Mouse (Mus musculus): ENCODE measurements around the gene Phf21a. TPM values are rescaled to one million over a fixed set of nuclear protein-coding genes. Genes with fewer than 3 reads are reported as not detected.
A peak's percentile ranks its signal among the peaks of the same experiment; 100 is the strongest.
"Not testable (repeated sequence)": the region's sequence is repeated elsewhere in the genome, so short reads cannot be mapped to it uniquely, and the experiment has no call there.

Phf21a gene
- polyA plus RNA-seq, 1 experiment: 25.3 TPM

- no peak overlapping the region for H3K4me3 ChIP-seq (ENCODE audit: insufficient read depth, low read depth, low read length)
- H3K27ac ChIP-seq (replicated peaks; ENCODE audit: low read depth, low read length): no peak overlapping the region
- H3K4me1 ChIP-seq (ENCODE audit: control insufficient read depth, insufficient read depth, insufficient read length, low read length): no peaks in the 10 kb centered on the region; the same call in 1 of the 2 replicates
Observed at GRCm38 (mm10) chr2:92385113-92386051, 292.5 kb downstream of the Phf21a start.

GRCm38 (mm10) chr2:92386821-92387570, 294.1 kb downstream of the Phf21a start:
- no peak overlapping the region for H3K4me3 ChIP-seq (ENCODE audit: insufficient read depth, low read depth, low read length)
- no peak overlapping the region for H3K27ac ChIP-seq (replicated peaks; ENCODE audit: low read depth, low read length)
- H3K4me1 ChIP-seq (ENCODE audit: control insufficient read depth, insufficient read depth, insufficient read length, low read length): no peaks in the 10 kb centered on the region; the same call in 1 of the 2 replicates

- Histone ChIP-seq H3K27ac (replicated peaks; ENCODE audit: low read depth, low read length) (no peak overlapping the region), H3K4me1 (ENCODE audit: control insufficient read depth, insufficient read depth, insufficient read length, low read length) (no peaks in the 10 kb centered on the region; the same call in 1 of the 2 replicates), H3K4me3 (ENCODE audit: insufficient read depth, low read depth, low read length) (no peak overlapping the region)
Observed at GRCm38 (mm10) chr2:92387646-92388045, 294.7 kb downstream of the Phf21a start.

- Histone ChIP-seq H3K27ac (replicated peaks; ENCODE audit: low read depth, low read length) (no peak overlapping the region), H3K4me1 (ENCODE audit: control insufficient read depth, insufficient read depth, insufficient read length, low read length) (no peaks in the 10 kb centered on the region; the same call in 1 of the 2 replicates), H3K4me3 (ENCODE audit: insufficient read depth, low read depth, low read length) (no peak overlapping the region)
Observed at GRCm38 (mm10) chr2:92388081-92388517, 295.2 kb downstream of the Phf21a start.

GRCm38 (mm10) chr2:92388891-92389641, 296.1 kb downstream of the Phf21a start:
- Histone ChIP-seq H3K4me1 (ENCODE audit: control insufficient read depth, insufficient read depth, insufficient read length, low read length) (no peaks in the 10 kb centered on the region; the same call in 1 of the 2 replicates), H3K27ac (replicated peaks; ENCODE audit: low read depth, low read length) (no peak overlapping the region), H3K4me3 (ENCODE audit: insufficient read depth, low read depth, low read length) (peak overlapping the region; percentile 56)

GRCm38 (mm10) chr2:92389645-92390044, 296.7 kb downstream of the Phf21a start:
- H3K27ac ChIP-seq (replicated peaks; ENCODE audit: low read depth, low read length): no peak overlapping the region
- no peaks in the 10 kb centered on the region; the same call in 1 of the 2 replicates for H3K4me1 ChIP-seq (ENCODE audit: control insufficient read depth, insufficient read depth, insufficient read length, low read length)
- peak overlapping the region; percentile 54 for H3K4me3 ChIP-seq (ENCODE audit: insufficient read depth, low read depth, low read length)

- no peak overlapping the region for H3K27ac ChIP-seq (replicated peaks; ENCODE audit: low read depth, low read length)
- no peak overlapping the region for H3K4me3 ChIP-seq (ENCODE audit: insufficient read depth, low read depth, low read length)
- H3K4me1 ChIP-seq (ENCODE audit: control insufficient read depth, insufficient read depth, insufficient read length, low read length): no peaks in the 10 kb centered on the region; the same call in 1 of the 2 replicates
Observed at GRCm38 (mm10) chr2:92390206-92390930, 297.5 kb downstream of the Phf21a start.

- H3K4me1 ChIP-seq (ENCODE audit: control insufficient read depth, insufficient read depth, insufficient read length, low read length): no peaks in the 10 kb centered on the region; the same call in 1 of the 2 replicates
- no peak overlapping the region for H3K27ac ChIP-seq (replicated peaks; ENCODE audit: low read depth, low read length)
- H3K4me3 ChIP-seq (ENCODE audit: insufficient read depth, low read depth, low read length): no peak overlapping the region
Observed at GRCm38 (mm10) chr2:92391116-92391515, 298.2 kb downstream of the Phf21a start.

- no peak overlapping the region for H3K27ac ChIP-seq (replicated peaks; ENCODE audit: low read depth, low read length)
- H3K4me1 ChIP-seq (ENCODE audit: control insufficient read depth, insufficient read depth, insufficient read length, low read length): no peaks in the 10 kb centered on the region; the same call in 1 of the 2 replicates
- peak overlapping the region; percentile 29; the same call in 1 of the 2 replicates for H3K4me3 ChIP-seq (ENCODE audit: insufficient read depth, low read depth, low read length)
Observed at GRCm38 (mm10) chr2:92391703-92392317, 298.9 kb downstream of the Phf21a start.

- no peaks in the 10 kb centered on the region; the same call in 1 of the 2 replicates for H3K4me1 ChIP-seq (ENCODE audit: control insufficient read depth, insufficient read depth, insufficient read length, low read length)
- no peak overlapping the region for H3K27ac ChIP-seq (replicated peaks; ENCODE audit: low read depth, low read length)
- peak overlapping the region; percentile 29; the same call in 1 of the 2 replicates for H3K4me3 ChIP-seq (ENCODE audit: insufficient read depth, low read depth, low read length)
Observed at GRCm38 (mm10) chr2:92392318-92393264, 299.7 kb downstream of the Phf21a start.

- Histone ChIP-seq H3K4me3 (ENCODE audit: insufficient read depth, low read depth, low read length) (no peak overlapping the region), H3K27ac (replicated peaks; ENCODE audit: low read depth, low read length) (no peak overlapping the region), H3K4me1 (ENCODE audit: control insufficient read depth, insufficient read depth, insufficient read length, low read length) (no peaks in the 10 kb centered on the region; the same call in 1 of the 2 replicates)
Observed at GRCm38 (mm10) chr2:92395535-92395934, 302.6 kb downstream of the Phf21a start.

GRCm38 (mm10) chr2:92397436-92397835, 304.5 kb downstream of the Phf21a start:
- Histone ChIP-seq H3K27ac (replicated peaks; ENCODE audit: low read depth, low read length) (no peak overlapping the region), H3K4me1 (ENCODE audit: control insufficient read depth, insufficient read depth, insufficient read length, low read length) (no peaks in the 10 kb centered on the region), H3K4me3 (ENCODE audit: insufficient read depth, low read depth, low read length) (no peak overlapping the region)

GRCm38 (mm10) chr2:92399877-92400276, 307.0 kb downstream of the Phf21a start:
- not testable (repeated sequence) for H3K4me1 ChIP-seq (ENCODE audit: control insufficient read depth, insufficient read depth, insufficient read length, low read length); H3K4me3 ChIP-seq (ENCODE audit: insufficient read depth, low read depth, low read length); H3K27ac ChIP-seq (replicated peaks; ENCODE audit: low read depth, low read length)
